Mouse (Mus musculus) G1E (cell line): ENCODE measurements around the gene Aatf. TPM values are rescaled to one million over a fixed set of nuclear protein-coding genes. Genes with fewer than 3 reads are reported as not detected.

Experiments used
- ATAC-seq: 2 replicates; pipeline ENCODE4 v1.8.0; 2016; ENCODE audit warnings: mild to moderate bottlenecking; ENCODE audit not compliant: insufficient number of reproducible peaks, poor library complexity, low FRiP score, severe bottlenecking; ENCODE audit errors: extremely low read depth
- DNase-seq: peaks from one replicate; pipeline ENCODE4 v3.0.0; 2012; ENCODE audit warnings: low spot score
- H3K27me3 ChIP-seq: 2 replicates; pipeline ENCODE4 v1.6.1; 2012; ENCODE audit warnings: mild to moderate bottlenecking, low read length, inconsistent platforms; ENCODE audit not compliant: insufficient read depth
- H3K36me3 ChIP-seq: replicated peaks from 2 replicates; pipeline ENCODE3; 2012; ENCODE audit warnings: mild to moderate bottlenecking, inconsistent platforms
- H3K4me1 ChIP-seq: 2 replicates; pipeline ENCODE4 v1.6.1; 2012; ENCODE audit warnings: low read depth, low read length, inconsistent platforms, mixed read lengths; ENCODE audit not compliant: insufficient read depth
- H3K4me3 ChIP-seq: 2 replicates; pipeline ENCODE4 v1.5.1; 2012; ENCODE audit warnings: low read depth, mild to moderate bottlenecking, inconsistent platforms, low read length, moderate library complexity, mixed read lengths
- H3K9me3 ChIP-seq: replicated peaks from 2 replicates; pipeline ENCODE4 v1.6.1; 2012; ENCODE audit warnings: inconsistent platforms
- CTCF ChIP-seq: IDR thresholded peaks from 2 replicates; pipeline ENCODE4 v1.5.1; 2012; ENCODE audit warnings: low read depth, low read length, inconsistent platforms, mixed read lengths
- GATA1 ChIP-seq: IDR thresholded peaks from 2 replicates; pipeline ENCODE4 v1.6.1; 2012; ENCODE audit warnings: borderline replicate concordance, low read length, inconsistent platforms, mixed read lengths
- GATA2 ChIP-seq: IDR thresholded peaks from 2 replicates; pipeline ENCODE4 v1.6.1; 2012; ENCODE audit warnings: low read depth, low read length, inconsistent platforms, borderline replicate concordance
- POLR2AphosphoS5 ChIP-seq: IDR thresholded peaks from 2 replicates; pipeline ENCODE4 v1.6.1; 2012; ENCODE audit warnings: low read depth, low read length, inconsistent platforms; ENCODE audit not compliant: insufficient replicate concordance
- TAL1 ChIP-seq: conservative IDR thresholded peaks from 2 replicates; pipeline ENCODE4 v1.6.1; 2012; ENCODE audit warnings: low read depth, low read length, inconsistent platforms, mixed read lengths
- polyA plus RNA-seq: library from polyadenylated mRNA; stranded (reverse); fragments of >175 nt; gene quantifications from 2 replicates; pipeline ENCODE4 v1.2.3, GENCODE M21; 2012
- total RNA-seq, 2 experiments: library from RNA; stranded (forward) in 1 of 2; stranded (reverse) in 1 of 2; fragments of 200-1000 nt in 1 of 2; fragments of >200 nt in 1 of 2; fragmentation: Nextera tagmentation in 1 of 2; gene quantifications; 2 replicates each; pipeline ENCODE4 v1.2.3; 2014 to 2017

Aatf gene
- total and polyA plus RNA-seq, 3 experiments, result 43.3 to 94.6 (median 82.2) TPM

- peaks cover 5% of the 10 kb centered on the region for H3K9me3 ChIP-seq
- TF ChIP-seq GATA1 (no peak), TAL1 (no peak), GATA2 (no peak), CTCF (no peak), POLR2AphosphoS5 (no peak)
- no peak overlapping the region for H3K4me3 ChIP-seq
- ATAC-seq (no peak), DNase-seq (no peak)
- H3K4me1 ChIP-seq, result no peaks in the 10 kb centered on the region
- H3K36me3 ChIP-seq, result no peaks in the 10 kb centered on the region
- H3K27me3 ChIP-seq, result peaks cover 65% of the 10 kb centered on the region
Observed at GRCm38 (mm10) chr11:84548293-84548692, 35.0 kb upstream of the Aatf start.

GRCm38 (mm10) chr11:84539981-84540380, 26.7 kb upstream of the Aatf start:
- Histone ChIP-seq H3K4me1 (no peaks in the 10 kb centered on the region), H3K27me3 (peaks cover 67% of the 10 kb centered on the region), H3K9me3 (no peaks in the 10 kb centered on the region), H3K36me3 (no peaks in the 10 kb centered on the region), H3K4me3 (no peak overlapping the region)
- TF ChIP-seq CTCF, result no peak
- TF ChIP-seq GATA1, result no peak
- TF ChIP-seq GATA2, result no peak
- TF ChIP-seq TAL1, result no peak
- DNase-seq (no peak), ATAC-seq (no peak)

- H3K4me1 ChIP-seq, result peaks cover 5% of the 10 kb centered on the region
- peaks cover 10% of the 10 kb centered on the region for H3K9me3 ChIP-seq
- ATAC-seq (no peak), DNase-seq (no peak)
- no peaks in the 10 kb centered on the region for H3K36me3 ChIP-seq
- peaks cover 87% of the 10 kb centered on the region for H3K27me3 ChIP-seq
- H3K4me3 ChIP-seq, result no peak overlapping the region
- TF ChIP-seq TAL1 (no peak), GATA1 (no peak), GATA2 (no peak), POLR2AphosphoS5 (no peak), CTCF (no peak)
Observed at GRCm38 (mm10) chr11:84529797-84530703, 16.7 kb upstream of the Aatf start.

GRCm38 (mm10) chr11:84529143-84529755, 15.9 kb upstream of the Aatf start:
- H3K4me1 ChIP-seq, result peaks cover 5% of the 10 kb centered on the region
- H3K4me3 ChIP-seq, result no peak overlapping the region
- DNase-seq (no peak), ATAC-seq (no peak)
- peaks cover 87% of the 10 kb centered on the region for H3K27me3 ChIP-seq
- H3K36me3 ChIP-seq, result no peaks in the 10 kb centered on the region
- H3K9me3 ChIP-seq, result peaks cover 17% of the 10 kb centered on the region
- no peak for TF ChIP-seq GATA2
- no peak for TF ChIP-seq GATA1
- TF ChIP-seq CTCF, result no peak
- TF ChIP-seq TAL1, result no peak
- no peak for TF ChIP-seq POLR2AphosphoS5

- Histone ChIP-seq H3K4me3 (no peak overlapping the region), H3K9me3 (peaks cover 22% of the 10 kb centered on the region), H3K4me1 (peaks cover 5% of the 10 kb centered on the region), H3K36me3 (no peaks in the 10 kb centered on the region), H3K27me3 (peaks cover 88% of the 10 kb centered on the region)
- DNase-seq (no peak), ATAC-seq (no peak)
- TF ChIP-seq GATA1, result no peak
- no peak for TF ChIP-seq POLR2AphosphoS5
- TF ChIP-seq CTCF, result no peak
- no peak for TF ChIP-seq GATA2
- TF ChIP-seq TAL1, result no peak
Observed at GRCm38 (mm10) chr11:84526976-84527860, 13.9 kb upstream of the Aatf start.

- peaks cover 5% of the 10 kb centered on the region for H3K4me1 ChIP-seq
- H3K4me3 ChIP-seq, result no peak overlapping the region
- no peaks in the 10 kb centered on the region for H3K36me3 ChIP-seq
Observed at GRCm38 (mm10) chr11:84526451-84526850, 13.1 kb upstream of the Aatf start.

More at GRCm38 (mm10) chr11:84526451-84526850, 13.1 kb upstream of the Aatf start:
- DNase-seq (no peak), ATAC-seq (no peak)
- Histone ChIP-seq H3K9me3 (peaks cover 22% of the 10 kb centered on the region), H3K27me3 (peaks cover 94% of the 10 kb centered on the region)
- no peak for TF ChIP-seq GATA1
- TF ChIP-seq GATA2, result no peak
- no peak for TF ChIP-seq TAL1
- TF ChIP-seq POLR2AphosphoS5, result no peak
- TF ChIP-seq CTCF, result no peak
